Mouse (Mus musculus): ENCODE measurements around the gene Klhdc9. TPM values are rescaled to one million over a fixed set of nuclear protein-coding genes. Genes with fewer than 3 reads are reported as not detected.

Gene Klhdc9
- polyA plus RNA-seq (2014; fragmentation: Nextera tagmentation; extraction: Ambion mirVana), result 1.4 and 2.3 TPM in 2 replicates

DNA sequence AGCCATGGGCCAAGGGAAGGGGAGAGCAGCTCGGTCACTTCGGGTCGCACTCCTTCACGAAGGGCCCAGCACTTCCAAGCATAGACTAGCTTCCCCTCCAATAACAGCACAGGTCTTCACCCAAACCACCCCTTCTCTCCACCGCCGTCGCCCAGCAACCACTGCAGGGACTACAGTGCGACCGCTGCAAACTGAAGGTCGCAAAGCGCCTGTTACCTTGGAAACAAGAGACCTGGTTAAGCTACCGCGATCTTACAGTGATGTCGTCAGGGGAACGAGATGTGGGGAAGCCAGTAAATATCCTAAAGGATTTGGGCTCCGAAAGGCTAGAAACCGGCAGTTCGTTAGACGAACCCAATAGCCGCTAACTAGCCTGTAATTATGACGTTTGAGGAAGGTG, at the start of gene Klhdc9:
Gene Klhdc9 (minus strand): TSS at position 143 of the 400 bp plus-strand sequence.
- Histone ChIP-seq H3K27ac (ENCODE audit: low read depth, low read length) (peak within 1 kb of the TSS; percentile 17; the same call in 1 of the 2 replicates), H3K27me3 (ENCODE audit: control insufficient read depth, insufficient read depth, low read length) (no peaks in the 10 kb centered on the region), H3K9ac (ENCODE audit: low read length) (peak within 1 kb of the TSS; percentile 64), H3K9me3 (ENCODE audit: control insufficient read depth, low read length) (peaks cover 2% of the 10 kb centered on the region; the same call in 1 of the 2 replicates), H3K4me3 (ENCODE audit: low read depth, low read length) (peak within 1 kb of the TSS; percentile 43), H3K4me1 (ENCODE audit: control insufficient read depth, insufficient read depth, low read length) (peaks cover 6% of the 10 kb centered on the region), H3K36me3 (ENCODE audit: control insufficient read depth, insufficient read depth, low read length) (peaks cover 3% of the 10 kb centered on the region; the same call in 1 of the 2 replicates), H3K4me2 (peak within 1 kb of the TSS; percentile 75)
- ATAC-seq (ENCODE audit: low FRiP score) (peak; percentile 96), DNase-seq (ENCODE audit: low spot score, missing footprints) (peak; percentile 99)
- under 1% methylated on average over 21 of the region's 21 CpGs for WGBS

DNA sequence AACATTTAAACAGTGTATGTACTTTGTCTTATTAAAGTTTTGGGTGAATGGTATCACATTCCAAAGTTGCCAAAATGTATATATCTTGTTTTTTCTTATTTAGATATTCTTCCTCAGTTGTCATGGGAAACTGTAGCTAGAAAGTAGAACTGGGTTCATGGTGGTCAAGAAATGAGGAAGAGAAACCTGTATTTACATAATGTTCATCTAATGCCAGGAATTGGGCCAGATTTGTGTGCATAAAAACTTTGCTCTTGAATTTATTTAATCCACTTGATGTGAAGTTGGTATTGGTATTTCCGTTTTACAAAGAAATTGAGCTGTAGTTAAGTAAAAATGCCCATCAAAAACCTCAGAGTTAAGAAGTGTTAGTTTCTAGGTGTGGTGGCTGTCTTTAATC, 49.6 kb upstream of the Klhdc9 start:
- Histone ChIP-seq H3K9ac (ENCODE audit: low read length) (no peak overlapping the region), H3K36me3 (ENCODE audit: control insufficient read depth, insufficient read depth, low read length) (no peaks in the 10 kb centered on the region), H3K27me3 (ENCODE audit: control insufficient read depth, insufficient read depth, low read length) (peaks cover 4% of the 10 kb centered on the region; the same call in 1 of the 2 replicates), H3K4me3 (ENCODE audit: low read depth, low read length) (no peak overlapping the region), H3K27ac (ENCODE audit: low read depth, low read length) (no peak overlapping the region), H3K4me2 (no peak overlapping the region), H3K4me1 (ENCODE audit: control insufficient read depth, insufficient read depth, low read length) (peaks cover 9% of the 10 kb centered on the region; the same call in 1 of the 2 replicates), H3K9me3 (ENCODE audit: control insufficient read depth, low read length) (no peaks in the 10 kb centered on the region)
- WGBS, result 73% methylated on average over 1 of the region's 1 CpGs
- no peak for DNase-seq (ENCODE audit: low spot score, missing footprints)
- no peak for ATAC-seq (ENCODE audit: low FRiP score)

DNA sequence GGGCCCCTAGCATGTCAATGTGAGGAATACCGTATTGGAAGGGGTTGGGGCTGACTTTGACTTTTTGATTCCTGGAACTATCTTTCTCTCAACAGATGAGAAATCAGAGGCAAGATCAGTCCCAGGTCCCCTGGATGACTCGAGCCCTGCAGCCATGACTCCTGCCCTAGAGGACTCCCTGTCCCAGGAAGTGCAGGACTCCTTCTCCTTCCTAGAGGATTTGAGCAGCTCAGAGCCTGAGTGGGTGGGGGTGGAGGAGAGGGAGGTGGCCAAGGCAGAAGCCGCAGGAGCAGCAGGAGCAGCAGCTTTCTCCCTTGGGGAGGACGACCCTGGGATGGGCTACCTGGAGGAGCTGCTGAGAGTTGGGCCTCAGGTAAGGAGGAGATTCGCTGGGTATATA, 46.7 kb upstream of the Klhdc9 start:
- Histone ChIP-seq H3K4me3 (ENCODE audit: low read depth, low read length) (no peak overlapping the region), H3K4me1 (ENCODE audit: control insufficient read depth, insufficient read depth, low read length) (no peaks in the 10 kb centered on the region; the same call in 1 of the 2 replicates), H3K9me3 (ENCODE audit: control insufficient read depth, low read length) (no peaks in the 10 kb centered on the region), H3K27me3 (ENCODE audit: control insufficient read depth, insufficient read depth, low read length) (peaks cover 4% of the 10 kb centered on the region; the same call in 1 of the 2 replicates), H3K27ac (ENCODE audit: low read depth, low read length) (no peak overlapping the region), H3K4me2 (no peak overlapping the region), H3K9ac (ENCODE audit: low read length) (no peak overlapping the region), H3K36me3 (ENCODE audit: control insufficient read depth, insufficient read depth, low read length) (no peaks in the 10 kb centered on the region)
- 70% methylated on average over 5 of the region's 5 CpGs for WGBS
- ATAC-seq (ENCODE audit: low FRiP score), result no peak
- no peak for DNase-seq (ENCODE audit: low spot score, missing footprints)

DNA sequence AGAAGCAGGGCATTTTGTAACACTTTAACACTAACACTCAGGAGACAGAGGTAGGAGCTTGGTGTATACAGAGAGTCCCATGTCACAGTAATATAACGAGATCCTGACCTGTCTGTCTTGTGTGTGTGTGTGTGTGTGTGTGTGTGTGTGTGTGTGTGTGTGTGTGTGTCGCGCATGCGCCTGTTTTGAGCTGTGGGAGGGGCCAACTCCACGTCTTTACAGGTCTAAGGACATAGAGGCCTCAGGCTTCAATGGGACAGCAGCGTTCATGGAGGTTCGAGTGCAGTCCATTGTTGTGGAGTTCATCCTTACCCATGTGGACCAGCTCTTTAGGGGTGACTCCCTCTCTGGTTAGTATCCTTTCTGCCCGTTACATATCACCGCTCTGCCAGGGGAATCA, 42.4 kb upstream of the Klhdc9 start:
- Histone ChIP-seq H3K4me2 (no peak overlapping the region), H3K36me3 (ENCODE audit: control insufficient read depth, insufficient read depth, low read length) (no peaks in the 10 kb centered on the region), H3K27ac (ENCODE audit: low read depth, low read length) (no peak overlapping the region), H3K9ac (ENCODE audit: low read length) (no peak overlapping the region), H3K4me3 (ENCODE audit: low read depth, low read length) (no peak overlapping the region), H3K4me1 (ENCODE audit: control insufficient read depth, insufficient read depth, low read length) (no peaks in the 10 kb centered on the region), H3K9me3 (ENCODE audit: control insufficient read depth, low read length) (no peaks in the 10 kb centered on the region), H3K27me3 (ENCODE audit: control insufficient read depth, insufficient read depth, low read length) (no peaks in the 10 kb centered on the region)
- 87% methylated on average over 9 of the region's 9 CpGs for WGBS
- no peak for ATAC-seq (ENCODE audit: low FRiP score)
- DNase-seq (ENCODE audit: low spot score, missing footprints), result peak; percentile 10

DNA sequence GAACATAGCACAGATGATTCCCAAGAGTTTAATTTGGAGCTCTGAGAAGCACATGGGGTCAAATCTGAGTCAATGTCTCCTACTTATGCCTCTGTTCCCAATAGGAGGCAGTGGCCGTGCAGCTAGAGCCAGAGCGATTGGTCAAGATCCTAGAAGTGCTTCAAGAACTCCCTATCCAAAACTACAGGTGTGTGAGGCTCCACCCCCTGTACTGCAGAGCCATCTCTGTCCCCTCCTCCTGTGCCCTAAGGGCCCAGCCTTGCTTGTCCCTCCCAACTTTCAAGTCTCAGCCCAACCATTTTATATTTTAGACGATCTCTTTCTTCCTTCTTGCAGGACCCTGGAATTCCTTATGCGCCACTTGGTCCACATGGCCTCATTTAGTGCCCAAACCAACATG, 41.2 kb upstream of the Klhdc9 start:
- H3K4me3 ChIP-seq (ENCODE audit: low read depth, low read length), result no peak overlapping the region
- DNase-seq (ENCODE audit: low spot score, missing footprints), result peak; percentile 10
- H3K4me1 ChIP-seq (ENCODE audit: control insufficient read depth, insufficient read depth, low read length), result no peaks in the 10 kb centered on the region
- H3K4me2 ChIP-seq, result no peak overlapping the region
- H3K27me3 ChIP-seq (ENCODE audit: control insufficient read depth, insufficient read depth, low read length), result no peaks in the 10 kb centered on the region
- no peaks in the 10 kb centered on the region for H3K36me3 ChIP-seq (ENCODE audit: control insufficient read depth, insufficient read depth, low read length)
- 84% methylated on average over 4 of the region's 4 CpGs for WGBS
- H3K9me3 ChIP-seq (ENCODE audit: control insufficient read depth, low read length), result no peaks in the 10 kb centered on the region
- H3K9ac ChIP-seq (ENCODE audit: low read length), result no peak overlapping the region
- ATAC-seq (ENCODE audit: low FRiP score), result no peak
- H3K27ac ChIP-seq (ENCODE audit: low read depth, low read length), result no peak overlapping the region

DNA sequence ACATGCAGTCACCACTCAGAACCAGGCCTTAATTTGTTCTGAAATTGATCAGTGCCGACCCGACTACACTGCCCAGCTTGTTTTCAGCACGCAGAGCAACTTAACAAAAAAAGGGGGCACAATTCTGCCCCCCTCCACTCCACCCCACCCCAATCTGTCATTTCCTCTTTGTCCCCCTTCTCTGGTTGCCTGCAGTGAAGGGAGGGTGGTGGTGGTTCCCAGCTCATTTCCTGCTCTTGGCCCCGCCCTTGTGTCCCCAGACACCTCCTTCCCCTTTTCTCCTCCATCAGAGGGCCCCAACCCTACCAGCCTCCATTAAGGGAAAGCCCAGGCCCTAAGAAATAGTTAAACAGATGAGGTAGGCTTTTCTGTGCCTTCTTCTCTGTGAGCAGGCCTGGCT, 29.5 kb upstream of the Klhdc9 start:
- no peak overlapping the region for H3K4me3 ChIP-seq (ENCODE audit: low read depth, low read length)
- DNase-seq (ENCODE audit: low spot score, missing footprints), result no peak
- no peaks in the 10 kb centered on the region for H3K36me3 ChIP-seq (ENCODE audit: control insufficient read depth, insufficient read depth, low read length)
- H3K4me2 ChIP-seq, result no peak overlapping the region
- H3K9ac ChIP-seq (ENCODE audit: low read length), result no peak overlapping the region
- H3K27me3 ChIP-seq (ENCODE audit: control insufficient read depth, insufficient read depth, low read length), result peaks cover 2% of the 10 kb centered on the region; the same call in 1 of the 2 replicates
- H3K9me3 ChIP-seq (ENCODE audit: control insufficient read depth, low read length), result no peaks in the 10 kb centered on the region
- H3K4me1 ChIP-seq (ENCODE audit: control insufficient read depth, insufficient read depth, low read length), result no peaks in the 10 kb centered on the region
- WGBS, result 87% methylated on average over 4 of the region's 4 CpGs
- ATAC-seq (ENCODE audit: low FRiP score), result no peak
- H3K27ac ChIP-seq (ENCODE audit: low read depth, low read length), result no peak overlapping the region

DNA sequence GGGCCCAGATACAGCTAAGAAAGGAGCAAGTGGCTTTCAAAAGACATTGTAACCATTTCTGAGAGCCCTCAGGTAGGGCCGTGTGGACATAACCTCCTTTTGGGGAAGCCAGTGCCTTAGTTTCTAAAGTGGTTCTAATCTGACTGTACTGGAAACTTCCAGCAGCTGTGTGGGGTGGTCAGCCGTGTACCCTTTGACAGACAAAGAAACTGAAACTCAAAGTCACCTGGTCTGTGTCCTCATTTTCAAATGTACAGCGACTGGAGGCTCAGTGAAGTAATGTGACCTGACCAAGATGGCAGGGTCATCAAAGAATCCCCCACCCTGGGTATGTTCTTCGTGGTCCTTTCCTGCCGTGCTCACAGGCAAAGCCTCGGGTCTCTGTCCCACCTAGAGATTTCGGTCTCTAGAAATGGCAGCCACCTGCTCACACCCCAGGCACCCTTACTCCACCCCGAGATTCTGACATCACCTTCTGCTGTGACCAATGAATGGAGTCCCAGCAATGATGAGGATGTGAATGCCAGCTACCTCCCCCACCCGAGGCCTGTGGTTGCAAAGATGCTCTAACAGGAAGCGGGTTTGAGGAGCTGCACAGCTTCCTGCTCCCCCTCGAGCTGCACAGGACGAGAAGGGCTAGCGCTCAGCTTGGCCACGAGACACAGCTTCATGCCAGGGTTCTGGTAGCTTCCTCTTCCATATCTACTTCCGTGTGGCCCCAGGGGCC, 27.9 kb upstream of the Klhdc9 start, which contains the start of gene Arhgap30:
Gene Arhgap30 (plus strand): TSS at position 579 of the 727 bp plus-strand sequence.
- Histone ChIP-seq H3K4me1 (ENCODE audit: control insufficient read depth, insufficient read depth, low read length) (no peaks in the 10 kb centered on the region), H3K9ac (ENCODE audit: low read length) (no peak within 1 kb of the TSS), H3K36me3 (ENCODE audit: control insufficient read depth, insufficient read depth, low read length) (no peaks in the 10 kb centered on the region), H3K27me3 (ENCODE audit: control insufficient read depth, insufficient read depth, low read length) (peaks cover 2% of the 10 kb centered on the region; the same call in 1 of the 2 replicates), H3K4me2 (no peak within 1 kb of the TSS), H3K27ac (ENCODE audit: low read depth, low read length) (no peak within 1 kb of the TSS), H3K9me3 (ENCODE audit: control insufficient read depth, low read length) (no peaks in the 10 kb centered on the region), H3K4me3 (ENCODE audit: low read depth, low read length) (no peak within 1 kb of the TSS)
- no peak for ATAC-seq (ENCODE audit: low FRiP score)
- no peak for DNase-seq (ENCODE audit: low spot score, missing footprints)
- WGBS, result 85% methylated on average over 15 of the region's 15 CpGs

DNA sequence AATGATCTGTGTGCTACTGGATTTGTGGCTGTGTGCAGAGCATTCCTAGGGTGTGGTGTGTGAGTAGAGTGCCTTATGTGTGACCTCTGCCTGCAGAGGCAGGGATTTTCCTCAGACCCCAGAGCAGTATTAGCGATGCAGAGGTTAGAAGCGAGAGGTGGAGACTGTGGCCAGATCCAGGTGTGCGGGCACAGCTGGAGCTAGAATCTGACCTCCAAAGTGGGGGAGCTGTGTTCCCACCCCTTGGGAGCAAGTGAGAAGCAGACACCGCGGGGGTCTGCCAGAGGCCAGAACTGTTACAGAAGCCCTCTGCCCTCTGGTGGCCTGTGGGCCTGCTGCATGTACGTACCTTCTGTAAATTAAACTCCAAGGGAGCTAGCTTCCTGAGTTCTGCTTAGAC, 26.5 kb upstream of the Klhdc9 start:
- H3K36me3 ChIP-seq (ENCODE audit: control insufficient read depth, insufficient read depth, low read length), result no peaks in the 10 kb centered on the region
- ATAC-seq (ENCODE audit: low FRiP score) (peak; percentile 30; the same call in 1 of the 2 replicates), DNase-seq (ENCODE audit: low spot score, missing footprints) (no peak)
- no peak overlapping the region; the same call in 1 of the 2 replicates for H3K4me2 ChIP-seq
- no peak overlapping the region for H3K4me3 ChIP-seq (ENCODE audit: low read depth, low read length)
- H3K27ac ChIP-seq (ENCODE audit: low read depth, low read length), result no peak overlapping the region
- WGBS, result 15% methylated on average over 6 of the region's 6 CpGs
- H3K9ac ChIP-seq (ENCODE audit: low read length), result no peak overlapping the region
- H3K27me3 ChIP-seq (ENCODE audit: control insufficient read depth, insufficient read depth, low read length), result peaks cover 2% of the 10 kb centered on the region; the same call in 1 of the 2 replicates
- H3K9me3 ChIP-seq (ENCODE audit: control insufficient read depth, low read length), result no peaks in the 10 kb centered on the region
- H3K4me1 ChIP-seq (ENCODE audit: control insufficient read depth, insufficient read depth, low read length), result no peaks in the 10 kb centered on the region

DNA sequence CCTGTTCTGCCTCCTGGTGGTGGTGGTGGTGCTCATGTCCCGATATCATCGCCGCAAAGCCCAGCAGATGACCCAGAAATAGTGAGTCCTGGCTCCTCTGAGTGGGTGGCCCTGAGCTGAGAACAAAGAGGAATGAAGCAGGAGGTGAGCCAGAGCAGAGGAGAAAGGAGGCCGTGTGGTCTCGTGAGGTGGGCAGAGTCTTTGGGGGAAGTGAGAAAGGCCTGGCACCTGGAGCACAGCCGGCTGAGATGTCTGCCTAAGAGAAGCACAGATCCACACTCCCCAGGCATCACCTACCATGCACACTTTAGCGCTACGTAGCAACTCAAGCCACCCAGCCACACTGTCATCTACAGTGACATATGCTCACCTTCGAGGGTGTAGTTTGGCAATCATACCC, 24.6 kb upstream of the Klhdc9 start:
- H3K9ac ChIP-seq (ENCODE audit: low read length), result no peak overlapping the region
- ATAC-seq (ENCODE audit: low FRiP score), result no peak
- WGBS, result 63% methylated on average over 9 of the region's 9 CpGs
- no peaks in the 10 kb centered on the region for H3K36me3 ChIP-seq (ENCODE audit: control insufficient read depth, insufficient read depth, low read length)
- H3K4me1 ChIP-seq (ENCODE audit: control insufficient read depth, insufficient read depth, low read length), result peaks cover 2% of the 10 kb centered on the region; the same call in 1 of the 2 replicates
- no peak for DNase-seq (ENCODE audit: low spot score, missing footprints)
- H3K4me2 ChIP-seq, result no peak overlapping the region
- H3K9me3 ChIP-seq (ENCODE audit: control insufficient read depth, low read length), result no peaks in the 10 kb centered on the region
- H3K27ac ChIP-seq (ENCODE audit: low read depth, low read length), result no peak overlapping the region
- H3K27me3 ChIP-seq (ENCODE audit: control insufficient read depth, insufficient read depth, low read length), result peaks cover 4% of the 10 kb centered on the region; the same call in 1 of the 2 replicates
- no peak overlapping the region for H3K4me3 ChIP-seq (ENCODE audit: low read depth, low read length)

All from midbrain, embryonic 11.5 days (tissue).